Mouse (Mus musculus) erythroblast, embryonic 14.5 days (primary cell): ENCODE measurements around the gene Kctd2.
"Not testable (repeated sequence)": the region's sequence is repeated elsewhere in the genome, so short reads cannot be mapped to it uniquely, and the experiment has no call there.

Source experiments
- GATA1 ChIP-seq: IDR thresholded peaks from 2 replicates; pipeline ENCODE4 v1.6.1; 2012; ENCODE audit warnings: low read length, inconsistent platforms, mixed read lengths
- TAL1 ChIP-seq: IDR thresholded peaks from 3 replicates; pipeline ENCODE4 v1.6.1; 2012; ENCODE audit warnings: low read length, inconsistent platforms, mixed read lengths

- TF ChIP-seq GATA1, TAL1: not testable (repeated sequence)
Observed at GRCm38 (mm10) chr11:115454822-115455221, 34.9 kb downstream of the Kctd2 start.
